ENCODE assay signal across 32 mouse cellular contexts in genomic region chr6:60731164-60731563, GRCm38 (mm10).
"Had no signal": no experiment of that assay in that cellular context is flagged by ENCODE, and none has a peak within 500 bp of the region (broad histone marks: within the 10 kb centered on the region; RNA-seq: fewer than 3 reads in every experiment).

No protein-coding gene starts in this region.

- H3K4me1 ChIP-seq: limb, embryonic 10.5 days; limb, embryonic 12.5 days; limb, embryonic 13.5 days; limb, embryonic 15.5 days; liver, embryonic 12.5 days; liver, embryonic 13.5 days; liver, embryonic 15.5 days; lung, embryonic 15.5 days; megakaryocyte, embryonic 14.5 days; midbrain, embryonic 10.5 days; midbrain, embryonic 12.5 days; midbrain, embryonic 13.5 days; midbrain, embryonic 15.5 days; neural tube, embryonic 12.5 days had no signal

- H3K4me3 ChIP-seq: limb, embryonic 10.5 days; limb, embryonic 12.5 days; limb, embryonic 13.5 days; limb, embryonic 15.5 days; liver, embryonic 12.5 days; liver, embryonic 13.5 days; liver, embryonic 15.5 days; lung, embryonic 15.5 days; megakaryocyte, embryonic 14.5 days; midbrain, embryonic 10.5 days; midbrain, embryonic 12.5 days; midbrain, embryonic 13.5 days; midbrain, embryonic 15.5 days; myocyte; neural tube, embryonic 12.5 days had no signal

- H3K36me3 ChIP-seq: limb, embryonic 10.5 days; limb, embryonic 12.5 days; limb, embryonic 13.5 days; limb, embryonic 15.5 days; lung, embryonic 15.5 days; midbrain, embryonic 10.5 days; midbrain, embryonic 12.5 days; midbrain, embryonic 13.5 days; midbrain, embryonic 15.5 days; neural tube, embryonic 12.5 days had no signal

- H3K4me2 ChIP-seq: limb, embryonic 12.5 days; limb, embryonic 13.5 days; limb, embryonic 15.5 days; liver, embryonic 11.5 days; liver, embryonic 12.5 days; liver, embryonic 13.5 days; liver, embryonic 15.5 days; lung, embryonic 14.5 days; lung, embryonic 15.5 days; midbrain, embryonic 11.5 days; midbrain, embryonic 12.5 days; midbrain, embryonic 13.5 days; midbrain, embryonic 15.5 days; neural tube, embryonic 12.5 days had no signal

- DNase-seq: left cerebral cortex, postnatal 4 days; liver; liver, embryonic 13.5 days; liver, postnatal 0 days; lung, adult 18-20 months; lung, adult 2 months; lung, embryonic 14.5 days; lung, postnatal 10 days; lung, postnatal 14 days; lung, postnatal 36 days; lung, postnatal 4 days; midbrain, embryonic 14.5 days had no signal

- H3K27ac ChIP-seq: limb, embryonic 10.5 days; limb, embryonic 12.5 days; limb, embryonic 13.5 days; limb, embryonic 15.5 days; liver, embryonic 12.5 days; liver, embryonic 13.5 days; liver, embryonic 14.5 days; liver, embryonic 15.5 days; lung, embryonic 15.5 days; macrophage; midbrain, embryonic 10.5 days; midbrain, embryonic 12.5 days; midbrain, embryonic 13.5 days; midbrain, embryonic 15.5 days; neural tube, embryonic 12.5 days had no signal

- ATAC-seq: liver, embryonic 12.5 days; liver, postnatal 0 days; lung, postnatal 0 days; midbrain, embryonic 13.5 days; midbrain, embryonic 15.5 days; midbrain, embryonic 16.5 days had no signal

- H3K9me3 ChIP-seq: limb, embryonic 10.5 days; limb, embryonic 12.5 days; limb, embryonic 13.5 days; limb, embryonic 15.5 days; liver, embryonic 12.5 days; liver, embryonic 13.5 days; liver, embryonic 15.5 days; lung, embryonic 15.5 days; megakaryocyte, embryonic 14.5 days; midbrain, embryonic 10.5 days; midbrain, embryonic 12.5 days; midbrain, embryonic 13.5 days; midbrain, embryonic 15.5 days; neural tube, embryonic 12.5 days had no signal

- H3K27me3 ChIP-seq: limb, embryonic 12.5 days; limb, embryonic 13.5 days; limb, embryonic 15.5 days; liver, embryonic 12.5 days; liver, embryonic 13.5 days; liver, embryonic 15.5 days; lung, embryonic 15.5 days; megakaryocyte, embryonic 14.5 days; midbrain, embryonic 12.5 days; midbrain, embryonic 13.5 days; midbrain, embryonic 15.5 days; neural tube, embryonic 12.5 days had no signal

- H3K9ac ChIP-seq: limb, embryonic 12.5 days; limb, embryonic 13.5 days; limb, embryonic 15.5 days; liver, embryonic 12.5 days; liver, embryonic 13.5 days; liver, embryonic 14.5 days; liver, embryonic 15.5 days; liver, postnatal 0 days; lung, embryonic 14.5 days; lung, embryonic 15.5 days; midbrain, embryonic 12.5 days; midbrain, embryonic 13.5 days; midbrain, embryonic 15.5 days; neural tube, embryonic 12.5 days had no signal
